Mouse (Mus musculus): ENCODE data around the gene 9130230L23Rik.

- TF ChIP-seq CTCF (IDR thresholded peaks at IDR 0.05) (no peak), EP300 (IDR thresholded peaks at IDR 0.05) (no peak)
These were observed 11.4 kb upstream of the 9130230L23Rik start for GRCm38 (mm10) chr5:66015449-66015961.
